Mouse (Mus musculus) C2C12 (cell line): ENCODE measurements around the gene Tcea2.

ENCODE experiments used
- CTCF ChIP-seq: IDR thresholded peaks from one replicate; pipeline ENCODE4 v1.5.1; 2011; ENCODE audit not compliant: control insufficient read depth, insufficient read depth, insufficient read length
- MYOG ChIP-seq: IDR thresholded peaks from one replicate; pipeline ENCODE4 v1.6.1; 2011; ENCODE audit not compliant: control insufficient read depth, insufficient read length; ENCODE audit errors: extremely low read depth

GRCm38 (mm10) chr2:181698241-181698640, 18.1 kb downstream of the Tcea2 start, which contains the start of gene Lkaaear1:
- TF ChIP-seq CTCF (no peak), MYOG (no peak)
